Mouse (Mus musculus): ENCODE results near the gene Tbx10. TPM values are rescaled to one million over a fixed set of nuclear protein-coding genes. Genes with fewer than 3 reads are reported as not detected.

The Tbx10 gene
- polyA plus RNA-seq, 1 experiment: not detected

DNA sequence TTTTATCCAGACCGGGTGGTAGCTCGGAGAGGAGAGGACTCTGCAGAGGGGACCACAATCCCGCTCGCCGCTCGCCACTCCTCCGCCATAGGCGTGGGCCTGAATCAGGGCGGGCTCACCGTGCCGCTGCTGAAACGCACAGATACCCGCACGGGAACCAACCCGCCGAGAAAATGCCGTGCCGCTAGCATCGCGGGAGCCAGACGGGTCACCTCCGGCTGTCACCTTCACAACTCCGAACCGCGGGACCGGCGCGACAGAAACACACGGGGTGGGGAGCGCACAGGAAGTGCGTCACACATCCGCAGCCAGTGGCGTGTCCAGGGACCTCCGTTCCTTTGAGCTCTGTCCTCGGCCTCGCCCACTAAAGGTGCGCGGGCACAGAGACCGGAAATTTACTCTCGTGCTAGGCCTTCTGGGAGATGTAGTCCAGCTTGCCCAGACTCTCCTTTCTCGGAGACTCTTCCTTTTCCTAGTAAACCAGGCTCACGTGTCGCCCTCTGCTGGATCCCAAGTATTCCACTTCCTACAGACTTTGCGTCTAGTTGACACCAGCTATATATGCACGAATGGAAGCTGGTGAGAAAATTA, 20.0 kb downstream of the Tbx10 start, which contains the start of gene Ndufv1:
Gene Ndufv1, minus strand, starts transcription at position 375 of the 591 bp plus-strand sequence.
- peak within 1 kb of the TSS; percentile 65 for H3K4me3 ChIP-seq (ENCODE audit: insufficient read depth, low read length)
- no peak within 1 kb of the TSS for H3K27ac ChIP-seq (ENCODE audit: insufficient read depth, low read length)
- TF ChIP-seq POLR2A (IDR thresholded peaks at IDR 0.05; ENCODE audit: extremely low read depth, insufficient read depth, low read length): peak; percentile 74
- TF ChIP-seq CTCF (IDR thresholded peaks at IDR 0.05; ENCODE audit: extremely low read depth, insufficient read depth, low read length): peak; percentile 92
- H3K4me1 ChIP-seq (ENCODE audit: control insufficient read depth, insufficient read depth, low read length): peaks cover 4% of the 10 kb centered on the region; the same call in 1 of the 2 replicates

DNA sequence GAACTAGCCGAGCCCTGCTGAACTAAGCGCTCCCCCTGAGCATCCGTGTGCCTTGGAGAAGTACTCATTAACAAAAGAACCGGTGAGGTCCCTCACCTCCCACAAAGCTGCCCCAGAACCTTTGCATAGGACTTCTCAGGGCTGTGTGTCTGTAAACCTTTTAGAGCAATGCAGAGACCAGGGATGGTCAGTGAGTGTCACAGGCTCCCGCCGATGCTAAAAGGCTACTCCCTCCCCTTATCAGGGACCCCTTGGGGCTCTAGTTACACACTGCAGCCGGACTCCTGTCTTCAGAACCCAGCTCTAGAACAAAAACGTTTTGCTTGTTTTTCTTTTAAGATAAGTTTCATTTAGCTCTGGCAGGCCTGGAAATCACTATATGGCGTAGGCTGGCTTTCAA, 20.5 kb downstream of the Tbx10 start:
- no peak overlapping the region; the same call in 1 of the 2 replicates for H3K4me3 ChIP-seq (ENCODE audit: insufficient read depth, low read length)
- peaks cover 4% of the 10 kb centered on the region; the same call in 1 of the 2 replicates for H3K4me1 ChIP-seq (ENCODE audit: control insufficient read depth, insufficient read depth, low read length)
- H3K27ac ChIP-seq (ENCODE audit: insufficient read depth, low read length): no peak overlapping the region
- no peak for TF ChIP-seq CTCF (IDR thresholded peaks at IDR 0.05; ENCODE audit: extremely low read depth, insufficient read depth, low read length)
- TF ChIP-seq POLR2A (IDR thresholded peaks at IDR 0.05; ENCODE audit: extremely low read depth, insufficient read depth, low read length): no peak

DNA sequence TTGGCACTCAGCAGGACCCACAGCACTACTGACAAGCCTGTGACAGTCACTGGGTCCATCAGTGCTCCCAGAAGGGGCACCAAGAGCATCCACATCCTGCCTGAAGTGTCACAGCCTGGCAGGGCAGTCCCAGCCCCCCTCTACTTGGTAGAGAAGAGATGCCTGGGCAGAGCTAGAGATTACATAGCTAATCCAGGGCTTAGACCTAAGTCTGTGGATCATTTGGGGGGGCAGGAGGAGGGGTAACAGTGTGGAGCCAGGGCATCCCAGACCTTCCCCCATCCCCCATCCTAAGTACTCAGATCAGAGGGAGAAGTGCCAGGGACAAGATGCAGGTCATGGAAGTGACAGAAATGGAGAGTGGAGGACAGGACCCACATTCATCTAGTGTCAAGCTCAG, 22.2 kb downstream of the Tbx10 start:
- TF ChIP-seq POLR2A (IDR thresholded peaks at IDR 0.05; ENCODE audit: extremely low read depth, insufficient read depth, low read length) (no peak), CTCF (IDR thresholded peaks at IDR 0.05; ENCODE audit: extremely low read depth, insufficient read depth, low read length) (no peak)
- H3K4me1 ChIP-seq (ENCODE audit: control insufficient read depth, insufficient read depth, low read length): peaks cover 4% of the 10 kb centered on the region; the same call in 1 of the 2 replicates
- no peak overlapping the region for H3K27ac ChIP-seq (ENCODE audit: insufficient read depth, low read length)
- no peak overlapping the region for H3K4me3 ChIP-seq (ENCODE audit: insufficient read depth, low read length)

GRCm38 (mm10) chr19:4015635-4016034, 23.1 kb downstream of the Tbx10 start:
- Histone ChIP-seq H3K27ac (ENCODE audit: insufficient read depth, low read length) (no peak overlapping the region), H3K4me1 (ENCODE audit: control insufficient read depth, insufficient read depth, low read length) (peaks cover 4% of the 10 kb centered on the region; the same call in 1 of the 2 replicates), H3K4me3 (ENCODE audit: insufficient read depth, low read length) (no peak overlapping the region)
- TF ChIP-seq CTCF (IDR thresholded peaks at IDR 0.05; ENCODE audit: extremely low read depth, insufficient read depth, low read length) (no peak), POLR2A (IDR thresholded peaks at IDR 0.05; ENCODE audit: extremely low read depth, insufficient read depth, low read length) (no peak)

GRCm38 (mm10) chr19:4017921-4018587, 25.5 kb downstream of the Tbx10 start:
- H3K4me3 ChIP-seq (ENCODE audit: insufficient read depth, low read length): no peak overlapping the region
- no peaks in the 10 kb centered on the region for H3K4me1 ChIP-seq (ENCODE audit: control insufficient read depth, insufficient read depth, low read length)
- TF ChIP-seq POLR2A (IDR thresholded peaks at IDR 0.05; ENCODE audit: extremely low read depth, insufficient read depth, low read length) (no peak), CTCF (IDR thresholded peaks at IDR 0.05; ENCODE audit: extremely low read depth, insufficient read depth, low read length) (no peak)
- H3K27ac ChIP-seq (ENCODE audit: insufficient read depth, low read length): no peak overlapping the region

- Histone ChIP-seq H3K4me3 (ENCODE audit: insufficient read depth, low read length) (no peak overlapping the region), H3K4me1 (ENCODE audit: control insufficient read depth, insufficient read depth, low read length) (no peaks in the 10 kb centered on the region), H3K27ac (ENCODE audit: insufficient read depth, low read length) (no peak overlapping the region)
- TF ChIP-seq CTCF (IDR thresholded peaks at IDR 0.05; ENCODE audit: extremely low read depth, insufficient read depth, low read length) (peak; percentile 83), POLR2A (IDR thresholded peaks at IDR 0.05; ENCODE audit: extremely low read depth, insufficient read depth, low read length) (no peak)
These were observed 26.4 kb downstream of the Tbx10 start for GRCm38 (mm10) chr19:4018743-4019583.

DNA sequence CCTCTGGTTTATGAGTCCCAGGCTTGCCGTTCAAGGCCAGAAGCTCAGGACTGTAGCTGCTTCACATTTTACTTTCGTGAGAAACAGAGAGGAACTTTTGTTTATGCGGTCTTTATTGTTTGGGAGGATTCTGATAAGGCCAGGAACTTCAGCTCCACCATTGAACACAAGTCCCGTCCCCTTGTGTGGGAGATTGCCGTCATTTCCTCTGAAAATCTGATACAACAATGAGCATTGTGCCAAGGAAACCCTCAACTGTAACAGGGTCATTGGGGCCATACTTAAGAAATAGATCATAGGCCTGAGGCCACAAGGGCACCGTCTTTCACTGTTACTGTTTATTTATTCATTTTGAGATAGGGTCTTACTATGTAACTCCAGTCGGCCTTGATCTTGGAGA, 30.6 kb downstream of the Tbx10 start:
- Histone ChIP-seq H3K4me1 (ENCODE audit: control insufficient read depth, insufficient read depth, low read length) (no peaks in the 10 kb centered on the region), H3K4me3 (ENCODE audit: insufficient read depth, low read length) (no peak overlapping the region), H3K27ac (ENCODE audit: insufficient read depth, low read length) (no peak overlapping the region)
- TF ChIP-seq CTCF (IDR thresholded peaks at IDR 0.05; ENCODE audit: extremely low read depth, insufficient read depth, low read length): no peak
- no peak for TF ChIP-seq POLR2A (IDR thresholded peaks at IDR 0.05; ENCODE audit: extremely low read depth, insufficient read depth, low read length)

DNA sequence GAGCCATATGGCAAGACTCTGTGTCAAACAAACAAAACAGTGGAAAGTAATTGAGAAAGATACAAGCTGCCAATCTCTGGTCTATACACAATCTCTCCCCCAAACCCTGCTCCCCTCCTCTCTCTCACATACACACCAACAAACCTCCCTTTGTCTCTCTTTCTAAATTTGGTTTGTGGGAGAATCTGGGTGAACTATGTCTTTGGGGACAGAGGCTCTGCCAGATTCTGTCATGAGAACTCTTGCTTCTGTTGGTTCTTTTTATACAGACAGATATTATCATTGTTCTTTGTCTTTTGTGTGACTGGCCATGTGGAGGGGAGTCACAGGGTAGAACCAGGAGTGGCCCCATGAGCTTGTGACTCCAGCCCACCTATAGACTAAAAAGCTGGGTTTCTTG, 35.0 kb downstream of the Tbx10 start:
- Histone ChIP-seq H3K4me1 (ENCODE audit: control insufficient read depth, insufficient read depth, low read length) (no peaks in the 10 kb centered on the region), H3K27ac (ENCODE audit: insufficient read depth, low read length) (peak overlapping the region; percentile 77), H3K4me3 (ENCODE audit: insufficient read depth, low read length) (no peak overlapping the region)
- no peak for TF ChIP-seq CTCF (IDR thresholded peaks at IDR 0.05; ENCODE audit: extremely low read depth, insufficient read depth, low read length)
- TF ChIP-seq POLR2A (IDR thresholded peaks at IDR 0.05; ENCODE audit: extremely low read depth, insufficient read depth, low read length): no peak

GRCm38 (mm10) chr19:4032668-4033067, 40.1 kb downstream of the Tbx10 start:
- H3K4me1 ChIP-seq (ENCODE audit: control insufficient read depth, insufficient read depth, low read length): no peaks in the 10 kb centered on the region
- no peak for TF ChIP-seq POLR2A (IDR thresholded peaks at IDR 0.05; ENCODE audit: extremely low read depth, insufficient read depth, low read length)
- TF ChIP-seq CTCF (IDR thresholded peaks at IDR 0.05; ENCODE audit: extremely low read depth, insufficient read depth, low read length): no peak
- no peak overlapping the region for H3K4me3 ChIP-seq (ENCODE audit: insufficient read depth, low read length)
- no peak overlapping the region for H3K27ac ChIP-seq (ENCODE audit: insufficient read depth, low read length)
